Mouse (Mus musculus) C2C12 (cell line): ENCODE measurements around the gene Thap3. TPM values are rescaled to one million over a fixed set of nuclear protein-coding genes. Genes with fewer than 3 reads are reported as not detected.
A peak's percentile ranks its signal among the peaks of the same experiment; 100 is the strongest.

ENCODE experiments used
- H3K27me3 ChIP-seq: one replicate; pipeline ENCODE4 v1.6.1; 2011; ENCODE audit not compliant: control insufficient read depth, insufficient read depth, insufficient read length
- H3K36me3 ChIP-seq: one replicate; pipeline ENCODE4 v1.6.1; 2011; ENCODE audit not compliant: control insufficient read depth, insufficient read depth
- H3K4me3 ChIP-seq: one replicate; pipeline ENCODE4 v1.5.1; 2011; ENCODE audit warnings: mild to moderate bottlenecking, control low read depth; ENCODE audit not compliant: poor library complexity, insufficient read depth, severe bottlenecking
- H3K79me2 ChIP-seq: one replicate; pipeline ENCODE4 v1.6.1; 2011; ENCODE audit not compliant: control insufficient read depth, insufficient read depth
- H3K79me3 ChIP-seq: one replicate; pipeline ENCODE4 v1.6.1; 2011; ENCODE audit warnings: low read depth, control low read depth
- H3ac ChIP-seq: one replicate; pipeline ENCODE3; 2011; ENCODE audit warnings: low read depth; ENCODE audit not compliant: control insufficient read depth, insufficient read length
- CEBPB ChIP-seq: IDR thresholded peaks from one replicate; pipeline ENCODE4 v1.6.1; 2011; ENCODE audit warnings: low read depth, mild to moderate bottlenecking, control low read depth, moderate library complexity
- CTCF ChIP-seq: IDR thresholded peaks from one replicate; pipeline ENCODE4 v1.5.1; 2011; ENCODE audit not compliant: control insufficient read depth, insufficient read depth, insufficient read length
- FOSL1 ChIP-seq: IDR thresholded peaks from one replicate; pipeline ENCODE4 v1.8.0; 2011; ENCODE audit warnings: mild to moderate bottlenecking, low read length; ENCODE audit not compliant: poor library complexity, insufficient read depth, severe bottlenecking
- MAX ChIP-seq: IDR thresholded peaks from one replicate; pipeline ENCODE4 v1.6.1; 2011; ENCODE audit warnings: mild to moderate bottlenecking, control low read depth
- MYOD1 ChIP-seq: IDR thresholded peaks from one replicate; pipeline ENCODE4 v1.6.1; 2011; ENCODE audit warnings: low read depth; ENCODE audit not compliant: control insufficient read depth, insufficient read length
- MYOG ChIP-seq: IDR thresholded peaks from one replicate; pipeline ENCODE4 v1.6.1; 2011; ENCODE audit not compliant: control insufficient read depth, insufficient read length; ENCODE audit errors: extremely low read depth
- USF1 ChIP-seq: IDR thresholded peaks from one replicate; pipeline ENCODE4 v1.6.1; 2011; ENCODE audit warnings: low read depth, mild to moderate bottlenecking, control low read depth, moderate library complexity
- polyA plus RNA-seq: library from polyadenylated mRNA; unstranded; fragments of >200 nt; fragmentation: generic; extraction: Trizol; gene quantifications from one replicate; pipeline ENCODE4 v1.2.1, GENCODE M21; 2012; ENCODE audit warnings: missing spikeins

The Thap3 gene
- polyA plus RNA-seq, 1 experiment: 32.8 TPM

GRCm38 (mm10) chr4:152012109-152012508, 23.3 kb upstream of the Thap3 start:
- peaks cover 47% of the 10 kb centered on the region for H3K79me3 ChIP-seq
- peaks cover 79% of the 10 kb centered on the region for H3K79me2 ChIP-seq
- peaks cover 59% of the 10 kb centered on the region for H3K36me3 ChIP-seq
- H3K4me3 ChIP-seq: no peak overlapping the region
- no peak for TF ChIP-seq CTCF
- TF ChIP-seq FOSL1: no peak
- no peak for TF ChIP-seq MYOG
- TF ChIP-seq MYOD1: no peak
- no peak for TF ChIP-seq MAX
- TF ChIP-seq CEBPB: no peak
- TF ChIP-seq USF1: no peak
- H3ac ChIP-seq: peak overlapping the region; percentile 22
- no peaks in the 10 kb centered on the region for H3K27me3 ChIP-seq

DNA sequence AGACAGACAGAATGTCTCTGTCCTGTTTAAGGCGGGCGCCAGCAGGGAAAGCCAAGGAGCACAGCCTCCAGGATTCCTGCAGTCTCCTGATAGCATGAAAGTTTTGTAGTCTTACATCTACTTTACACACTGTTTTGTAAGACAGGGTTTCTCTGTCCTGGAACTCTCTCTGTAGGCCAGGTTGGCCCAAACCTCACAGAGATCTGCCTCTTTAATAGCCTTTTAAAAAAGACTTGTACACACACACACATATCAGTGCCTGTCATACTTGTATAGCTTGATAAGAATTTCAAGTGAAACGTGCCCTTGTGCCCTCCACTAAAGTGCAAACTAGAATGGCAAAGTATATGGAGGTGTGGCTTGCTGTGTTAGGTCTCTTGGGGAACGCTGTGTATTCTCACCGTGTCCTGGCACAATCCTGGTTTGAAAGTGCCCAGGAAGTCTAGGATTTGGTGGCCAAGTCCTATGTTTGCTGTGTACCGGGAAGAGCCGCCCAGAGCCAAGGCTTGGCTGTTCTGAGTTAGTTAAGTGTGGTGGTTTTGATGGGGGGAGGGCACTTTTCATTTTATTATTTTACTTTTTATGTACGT, 22.5 kb upstream of the Thap3 start:
- Histone ChIP-seq H3K79me2 (peaks cover 75% of the 10 kb centered on the region), H3K36me3 (peaks cover 53% of the 10 kb centered on the region), H3K27me3 (no peaks in the 10 kb centered on the region), H3K79me3 (peaks cover 47% of the 10 kb centered on the region), H3ac (peak overlapping the region; percentile 81), H3K4me3 (peak overlapping the region; percentile 79)
- TF ChIP-seq CEBPB (no peak), MYOD1 (no peak), FOSL1 (no peak), CTCF (no peak), MYOG (no peak), USF1 (no peak), MAX (no peak)

GRCm38 (mm10) chr4:152010707-152011134, 21.9 kb upstream of the Thap3 start:
- H3K27me3 ChIP-seq: no peaks in the 10 kb centered on the region
- peaks cover 47% of the 10 kb centered on the region for H3K36me3 ChIP-seq
- peak overlapping the region; percentile 81 for H3ac ChIP-seq
- no peak for TF ChIP-seq CTCF
- peaks cover 47% of the 10 kb centered on the region for H3K79me3 ChIP-seq
- peaks cover 70% of the 10 kb centered on the region for H3K79me2 ChIP-seq
- peak overlapping the region; percentile 79 for H3K4me3 ChIP-seq

DNA sequence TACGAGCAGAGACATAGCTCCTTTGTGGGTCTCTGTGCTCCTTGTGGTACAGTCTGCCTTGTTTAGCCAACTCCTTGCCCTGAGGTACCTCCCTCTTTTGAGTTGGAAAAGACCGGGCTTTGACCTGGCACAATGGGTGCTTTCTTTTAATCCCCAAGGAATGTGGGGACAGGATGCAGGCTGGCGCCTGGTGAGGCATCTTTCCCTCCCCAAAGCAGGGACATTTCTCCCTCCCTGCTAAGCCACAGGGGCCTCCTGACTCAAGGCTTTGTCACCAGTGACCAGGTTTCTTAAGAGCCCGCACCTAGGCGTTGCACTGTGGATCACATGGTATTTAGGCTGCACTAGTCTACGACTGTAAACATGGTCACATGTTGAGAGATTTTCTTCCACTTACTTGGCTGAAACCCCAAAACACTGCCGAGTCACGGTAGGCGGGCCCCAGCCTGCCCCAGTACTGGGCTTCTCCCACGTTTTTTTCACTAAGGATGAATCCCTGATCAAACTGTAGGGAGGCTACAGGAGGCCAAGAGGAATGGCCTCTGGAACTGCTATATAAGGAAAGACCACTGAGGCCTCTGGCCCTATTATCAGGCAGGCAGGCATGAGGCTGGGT, 21.4 kb upstream of the Thap3 start:
- peak overlapping the region; percentile 79 for H3K4me3 ChIP-seq

GRCm38 (mm10) chr4:152009076-152010051, 20.6 kb upstream of the Thap3 start:
- Histone ChIP-seq H3K79me3 (peaks cover 47% of the 10 kb centered on the region), H3ac (peak overlapping the region; percentile 78), H3K4me3 (peak overlapping the region; percentile 79), H3K79me2 (peaks cover 56% of the 10 kb centered on the region), H3K36me3 (peaks cover 34% of the 10 kb centered on the region), H3K27me3 (no peaks in the 10 kb centered on the region)
- TF ChIP-seq MYOD1 (peak; percentile 41), FOSL1 (no peak), MAX (peak; percentile 47)

More for the DNA sequence above, 21.4 kb upstream of the Thap3 start:
- Histone ChIP-seq H3K79me3 (peaks cover 47% of the 10 kb centered on the region), H3K27me3 (no peaks in the 10 kb centered on the region), H3ac (peak overlapping the region; percentile 81), H3K36me3 (peaks cover 42% of the 10 kb centered on the region), H3K79me2 (peaks cover 64% of the 10 kb centered on the region)
- TF ChIP-seq USF1: peak; percentile 92
- peak; percentile 79 for TF ChIP-seq MAX
- no peak for TF ChIP-seq MYOD1
- TF ChIP-seq FOSL1: peak; percentile 43
- TF ChIP-seq CTCF: no peak
- no peak for TF ChIP-seq MYOG
- TF ChIP-seq CEBPB: peak; percentile 28
